Mouse (Mus musculus) CH12.LX (cell line): ENCODE results near the gene Sept8. TPM values are rescaled to one million over a fixed set of nuclear protein-coding genes. Genes with fewer than 3 reads are reported as not detected.
A peak's percentile ranks its signal among the peaks of the same experiment; 100 is the strongest.

Source experiments
- DNase-seq: peaks from one replicate; pipeline ENCODE4 v3.0.0-alpha.2; 2013; ENCODE audit errors: extremely low read depth
- H3K27ac ChIP-seq: 2 replicates; pipeline ENCODE4 v1.5.1; 2012; ENCODE audit warnings: low read depth, mild to moderate bottlenecking, control low read depth, moderate library complexity; ENCODE audit not compliant: insufficient read depth
- H3K27me3 ChIP-seq: replicated peaks from 2 replicates; pipeline ENCODE3; 2012; ENCODE audit warnings: inconsistent platforms
- H3K36me3 ChIP-seq, 2 experiments: replicated peaks in 1 of 2; 2 replicates each; pipeline versions ENCODE3 to v1.6.1; 2012; ENCODE audit warnings: inconsistent platforms in 1 of 2, low read length in 1 of 2, mild to moderate bottlenecking in 1 of 2, mixed read lengths in 1 of 2, moderate library complexity in 1 of 2; ENCODE audit not compliant: control insufficient read depth in 1 of 2, insufficient read depth in 1 of 2
- H3K4me1 ChIP-seq, 2 experiments: 2 replicates each; pipeline ENCODE4 v1.6.1; 2012; ENCODE audit warnings: inconsistent platforms in 1 of 2, moderate library complexity in 1 of 2; ENCODE audit not compliant: insufficient read depth in 2 of 2, control insufficient read depth in 1 of 2
- H3K4me2 ChIP-seq: 2 replicates; pipeline ENCODE4 v1.6.1; 2012; ENCODE audit warnings: low read depth, mild to moderate bottlenecking, control low read depth; ENCODE audit not compliant: poor library complexity, insufficient read depth, severe bottlenecking
- H3K4me3 ChIP-seq, 3 experiments: fragments of 150-350 bp in 1 of 3; sonication (generic) in 1 of 3; replicated peaks in 1 of 3; 2 replicates each; pipeline versions ENCODE3 to v1.5.1; 2011 to 2012; ENCODE audit warnings: low read depth in 2 of 3, low read length in 2 of 3, mild to moderate bottlenecking in 2 of 3, moderate library complexity in 2 of 3, control low read depth in 1 of 3, improper control_type of control experiment in 1 of 3, inconsistent platforms in 1 of 3, mixed read lengths in 1 of 3; ENCODE audit not compliant: poor library complexity in 1 of 3
- H3K79me2 ChIP-seq: replicated peaks from 2 replicates; pipeline ENCODE4 v1.6.1; 2012; ENCODE audit warnings: mild to moderate bottlenecking, moderate library complexity; ENCODE audit not compliant: control insufficient read depth, poor library complexity, insufficient read depth, severe bottlenecking; ENCODE audit errors: extremely low read depth
- H3K9ac ChIP-seq: 2 replicates; pipeline ENCODE4 v1.6.1; 2012; ENCODE audit warnings: low read depth, mild to moderate bottlenecking, control low read depth, moderate library complexity; ENCODE audit not compliant: insufficient read depth
- H3K9me3 ChIP-seq: replicated peaks from 2 replicates; pipeline ENCODE3; 2012; ENCODE audit warnings: low read length, inconsistent platforms, mixed read lengths
- BHLHE40 ChIP-seq: IDR thresholded peaks from 2 replicates; pipeline ENCODE4 v1.6.1; 2011; ENCODE audit warnings: mild to moderate bottlenecking, low read depth, low read length, improper control_type of control experiment
- CTCF ChIP-seq, 2 experiments: IDR thresholded peaks in 1 of 2; conservative IDR thresholded peaks in 1 of 2; 2 replicates each; pipeline ENCODE4 v1.5.1; 2011 to 2012; ENCODE audit warnings: low read depth in 2 of 2, low read length in 2 of 2, improper control_type of control experiment in 1 of 2, inconsistent platforms in 1 of 2, mild to moderate bottlenecking in 1 of 2, moderate library complexity in 1 of 2
- EP300 ChIP-seq: IDR thresholded peaks from 2 replicates; pipeline ENCODE4 v1.6.1; 2011; ENCODE audit warnings: low read length, improper control_type of control experiment
- ETS1 ChIP-seq: conservative IDR thresholded peaks from 2 replicates; pipeline ENCODE4 v1.6.1; 2012; ENCODE audit warnings: low read depth, mild to moderate bottlenecking, inconsistent platforms, low read length, improper control_type of control experiment, moderate library complexity
- GABPA ChIP-seq: IDR thresholded peaks from 2 replicates; pipeline ENCODE4 v1.6.1; 2012; ENCODE audit warnings: low read depth, low read length, improper control_type of control experiment, inconsistent platforms; ENCODE audit not compliant: insufficient replicate concordance
- HCFC1 ChIP-seq: IDR thresholded peaks from 2 replicates; pipeline ENCODE4 v1.6.1; 2012; ENCODE audit warnings: low read depth, mild to moderate bottlenecking, inconsistent platforms, low read length, improper control_type of control experiment
- IRF4 ChIP-seq: IDR thresholded peaks from 2 replicates; pipeline ENCODE4 v1.6.1; 2014; ENCODE audit warnings: low read depth, mild to moderate bottlenecking, inconsistent platforms, low read length, improper control_type of control experiment
- JUN ChIP-seq: IDR thresholded peaks from 2 replicates; pipeline ENCODE4 v1.6.1; 2011; ENCODE audit warnings: low read depth, mild to moderate bottlenecking, low read length, improper control_type of control experiment, moderate library complexity; ENCODE audit not compliant: insufficient read depth
- MAFK ChIP-seq: IDR thresholded peaks from 2 replicates; pipeline ENCODE4 v1.6.1; 2011; ENCODE audit warnings: low read length, improper control_type of control experiment; ENCODE audit not compliant: insufficient replicate concordance
- MAZ ChIP-seq: IDR thresholded peaks from 2 replicates; pipeline ENCODE4 v1.6.1; 2012; ENCODE audit warnings: low read depth, mild to moderate bottlenecking, inconsistent platforms, low read length, improper control_type of control experiment, moderate library complexity
- MEF2A ChIP-seq: IDR thresholded peaks from 2 replicates; pipeline ENCODE4 v1.6.1; 2014; ENCODE audit warnings: low read depth, mild to moderate bottlenecking, inconsistent platforms, low read length, improper control_type of control experiment, borderline replicate concordance
- MYC ChIP-seq: IDR thresholded peaks from 2 replicates; pipeline ENCODE4 v1.6.1; 2011; ENCODE audit warnings: low read depth, mild to moderate bottlenecking, improper control_type of control experiment, low read length
- RCOR1 ChIP-seq: conservative IDR thresholded peaks from 2 replicates; pipeline ENCODE4 v1.6.1; 2012; ENCODE audit warnings: low read depth, mild to moderate bottlenecking, inconsistent platforms, low read length, improper control_type of control experiment
- SMC3 ChIP-seq: IDR thresholded peaks from 2 replicates; pipeline ENCODE4 v1.6.1; 2011; ENCODE audit warnings: low read depth, low read length, improper control_type of control experiment
- TBP ChIP-seq: conservative IDR thresholded peaks from 2 replicates; pipeline ENCODE4 v1.6.1; 2011; ENCODE audit warnings: low read depth, low read length, improper control_type of control experiment
- UBTF ChIP-seq: IDR thresholded peaks from 2 replicates; pipeline ENCODE4 v1.6.1; 2012; ENCODE audit warnings: low read depth, mild to moderate bottlenecking, inconsistent platforms, low read length, improper control_type of control experiment, moderate library complexity
- USF1 ChIP-seq: IDR thresholded peaks from 2 replicates; pipeline ENCODE4 v1.6.1; 2014; ENCODE audit warnings: low read depth, mild to moderate bottlenecking, inconsistent platforms, low read length, improper control_type of control experiment
- ZNF384 ChIP-seq: IDR thresholded peaks from 2 replicates; pipeline ENCODE4 v1.6.1; 2012; ENCODE audit warnings: low read depth, low read length, improper control_type of control experiment, inconsistent platforms
- dilution Hi-C: fragments of 300-500 bp; cut with MboI; formaldehyde crosslinking; loops from 2 replicates; pipeline ENCODE4 v1.14.3; 2020; ENCODE audit warnings: low sequenced_read_pairs; ENCODE audit not compliant: extremely low pct_unique_long_range_greater_than_20kb, extremely low pct_ligation_motif_present
- in situ Hi-C: fragments of 300-500 bp; cut with MboI; formaldehyde crosslinking; loops from 3 replicates; pipeline ENCODE4 v1.14.3; 2019; ENCODE audit warnings: low sequenced_read_pairs, low pct_ligation_motif_present, low pct_unique_long_range_greater_than_20kb, mixed read lengths
- polyA plus RNA-seq: library from polyadenylated mRNA; unstranded; fragments of >175 nt; gene quantifications from 2 replicates; pipeline ENCODE4 v1.2.1, GENCODE M21; 2012; ENCODE audit warnings: low read depth; ENCODE audit not compliant: insufficient read length
- total RNA-seq, 2 experiments: library from RNA; depleted of rRNA; stranded (reverse); fragments of 300-350 nt in 1 of 2; fragments of >200 nt in 1 of 2; gene quantifications; 2 replicates each; pipeline ENCODE4 v1.2.3; 2012 to 2014

Sept8 gene
- total and polyA plus RNA-seq, 3 experiments, result 8.5 to 21.9 (median 15.2) TPM

- no peak overlapping the region for H3K4me2 ChIP-seq
- in situ Hi-C loops (no loop called here), dilution Hi-C loops (no loop called here)
- H3K4me1 ChIP-seq, result peaks cover 0 to 8% of the 10 kb centered on the region in 2 experiments; a peak in 2 of 4 replicates
- no peak overlapping the region for H3K27ac ChIP-seq
- H3K27me3 ChIP-seq, result no peaks in the 10 kb centered on the region
- TF ChIP-seq CTCF (conservative IDR thresholded peaks at IDR 0.05 in 1 of 2, IDR thresholded peaks at IDR 0.05 in 1 of 2; ENCODE audit: low read depth in 2 of 2, low read length in 2 of 2) (peak in 1 of 2 experiments; percentile 21; a peak in 2 of 4 replicates), MAFK (peak; percentile 16; the same call in 1 of the 2 replicates), ZNF384 (no peak)
- H3K36me3 ChIP-seq, result peaks cover 37 to 45% of the 10 kb centered on the region in 2 experiments
- no peak overlapping the region for H3K4me3 ChIP-seq
- no peak for DNase-seq
- H3K79me2 ChIP-seq, result no peaks in the 10 kb centered on the region
- H3K9ac ChIP-seq, result no peak overlapping the region
- no peaks in the 10 kb centered on the region for H3K9me3 ChIP-seq
These were observed 13.2 kb downstream of the Sept8 start for GRCm38 (mm10) chr11:53532231-53532620.

- no peak overlapping the region for H3K27ac ChIP-seq
- TF ChIP-seq EP300 (no peak), MEF2A (no peak), ETS1 (no peak), ZNF384 (no peak), CTCF (conservative IDR thresholded peaks at IDR 0.05 in 1 of 2, IDR thresholded peaks at IDR 0.05 in 1 of 2; ENCODE audit: low read depth in 2 of 2, low read length in 2 of 2) (no peak), IRF4 (no peak), GABPA (no peak), UBTF (no peak), SMC3 (no peak), HCFC1 (no peak), MYC (no peak), TBP (no peak), JUN (no peak), RCOR1 (no peak), BHLHE40 (no peak), MAZ (no peak), USF1 (no peak)
- H3K36me3 ChIP-seq, result peaks cover 46 to 73% of the 10 kb centered on the region in 2 experiments
- H3K4me2 ChIP-seq, result no peak overlapping the region
- no peaks in the 10 kb centered on the region for H3K9me3 ChIP-seq
- no peak overlapping the region for H3K9ac ChIP-seq
- no peaks in the 10 kb centered on the region for H3K4me1 ChIP-seq
- H3K4me3 ChIP-seq, result no peak overlapping the region
- DNase-seq, result no peak
- in situ Hi-C loops, result no loop called here
- no peaks in the 10 kb centered on the region for H3K79me2 ChIP-seq
- dilution Hi-C loops, result no loop called here
- H3K27me3 ChIP-seq, result no peaks in the 10 kb centered on the region
These were observed 20.0 kb downstream of the Sept8 start for GRCm38 (mm10) chr11:53539002-53539491.
